Mouse (Mus musculus) liver, embryonic 14.5 days (tissue): Measurements from ENCODE around the gene Racgap1.

Source experiments
- CTCF ChIP-seq: IDR thresholded peaks from 2 replicates; pipeline ENCODE4 v1.5.1; 2016; ENCODE audit warnings: antibody characterized with exemption, low read depth, control low read depth
- EP300 ChIP-seq: IDR thresholded peaks from 2 replicates; pipeline ENCODE4 v1.6.1; 2016; ENCODE audit warnings: antibody characterized with exemption, low read depth

GRCm38 (mm10) chr15:99671783-99672182 is 20.3 kb upstream of the Racgap1 start:
- no peak for TF ChIP-seq CTCF
- TF ChIP-seq EP300: no peak
